Mouse (Mus musculus) hindlimb bud, embryonic 11.5 days (tissue): ENCODE measurements at regions not wholly inside any gene's neighbourhood (a gene's known extent, or its start where the extent isn't known, plus 50 kb on each side); places are given as distances from the start of the nearest gene placed in this dataset.

Experiments
- DNase-seq: peaks from one replicate; pipeline ENCODE4 v3.0.0-alpha.2; 2012; ENCODE audit warnings: low read depth, low spot score; ENCODE audit errors: extremely low spot score

DNA sequence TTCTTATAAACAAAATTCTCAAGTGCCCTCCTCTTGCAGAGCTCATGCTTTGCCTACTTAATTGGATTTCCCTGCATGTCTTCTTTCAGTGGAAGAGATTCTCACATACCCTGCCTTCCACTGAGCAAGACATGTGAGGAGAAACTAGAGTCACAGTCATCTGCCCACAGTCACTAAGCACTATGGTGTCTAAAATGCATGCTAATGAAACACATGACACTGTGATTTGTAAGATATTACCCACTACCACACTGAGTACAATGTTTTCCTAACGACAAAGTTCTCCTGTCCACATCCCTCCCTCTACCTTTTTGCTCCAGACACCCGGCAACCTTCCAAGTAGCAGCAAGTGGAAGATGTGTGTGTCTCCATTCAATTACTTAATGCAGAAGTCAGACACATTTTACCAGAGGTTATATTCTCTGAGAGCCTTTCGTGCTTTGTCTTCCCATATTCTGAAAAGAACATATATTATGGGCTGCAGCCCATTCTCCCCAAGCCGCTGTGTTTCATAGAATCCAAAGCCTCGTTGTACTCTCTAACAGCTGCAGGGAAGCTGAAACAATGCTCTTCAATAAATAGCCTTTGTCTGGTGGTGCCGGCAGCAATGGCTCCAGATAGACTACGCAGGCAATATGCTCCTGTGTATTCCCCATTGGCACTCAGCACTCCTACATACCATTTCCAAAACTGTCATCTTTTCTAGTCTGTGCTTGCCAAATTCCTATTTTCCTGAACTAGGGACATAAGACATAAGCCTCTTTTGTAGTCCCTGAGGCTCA is 670.7 kb downstream of the Poteg start:
- no peak for DNase-seq

- no peak for DNase-seq
Measured at GRCm38 (mm10) chr8:28125021-28125420, 677.6 kb downstream of the Poteg start.

- no peak for DNase-seq
Measured at GRCm38 (mm10) chr8:28141916-28142315, 694.4 kb downstream of the Poteg start.

GRCm38 (mm10) chr8:28148599-28149452 is 701.4 kb downstream of the Poteg start:
- DNase-seq: no peak

GRCm38 (mm10) chr8:28149453-28149767 is 701.9 kb downstream of the Poteg start:
- no peak for DNase-seq

DNA sequence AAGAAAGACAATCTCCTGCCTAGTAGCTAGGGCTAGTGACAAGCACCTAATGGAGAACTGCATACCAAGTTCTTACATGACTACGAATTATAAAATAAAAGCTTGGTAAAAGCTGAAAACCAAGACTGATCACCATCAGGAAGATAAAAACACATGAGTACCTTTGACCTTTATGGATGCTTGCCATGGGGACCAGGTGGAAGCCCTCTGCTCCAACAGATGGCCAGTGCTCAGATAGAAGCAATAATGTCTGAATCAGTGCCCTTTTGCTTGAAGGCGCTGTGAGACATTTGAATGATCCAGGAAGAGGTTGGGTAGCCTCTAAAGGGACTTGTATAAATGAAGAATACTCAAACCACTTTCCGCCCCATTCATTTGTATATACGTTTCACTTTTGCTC is 713.2 kb downstream of the Poteg start:
- no peak for DNase-seq

- no peak for DNase-seq
Measured at GRCm38 (mm10) chr8:28168036-28168435, 720.6 kb downstream of the Poteg start.

DNA sequence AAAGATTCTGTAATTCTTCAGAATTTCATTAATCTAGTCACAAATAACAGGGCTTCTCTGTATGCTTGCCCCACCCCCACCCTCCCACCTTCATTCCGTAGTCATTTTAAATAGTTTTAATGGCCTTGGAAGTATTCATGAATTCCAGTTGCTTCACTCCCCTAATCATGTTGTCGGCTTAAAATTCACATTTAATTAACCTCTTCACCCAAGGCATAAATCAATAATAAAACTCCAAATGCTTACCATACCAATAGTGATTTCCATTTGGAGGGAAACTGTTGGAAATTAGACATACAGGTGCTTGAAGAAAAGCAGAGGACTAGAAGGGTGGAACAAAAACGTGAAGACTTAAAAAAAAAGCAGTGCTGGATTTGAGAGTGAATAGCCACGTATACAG is 724.0 kb downstream of the Poteg start:
- DNase-seq: no peak

- DNase-seq: no peak
Measured at GRCm38 (mm10) chr8:28195943-28196342, 748.5 kb downstream of the Poteg start.

DNA sequence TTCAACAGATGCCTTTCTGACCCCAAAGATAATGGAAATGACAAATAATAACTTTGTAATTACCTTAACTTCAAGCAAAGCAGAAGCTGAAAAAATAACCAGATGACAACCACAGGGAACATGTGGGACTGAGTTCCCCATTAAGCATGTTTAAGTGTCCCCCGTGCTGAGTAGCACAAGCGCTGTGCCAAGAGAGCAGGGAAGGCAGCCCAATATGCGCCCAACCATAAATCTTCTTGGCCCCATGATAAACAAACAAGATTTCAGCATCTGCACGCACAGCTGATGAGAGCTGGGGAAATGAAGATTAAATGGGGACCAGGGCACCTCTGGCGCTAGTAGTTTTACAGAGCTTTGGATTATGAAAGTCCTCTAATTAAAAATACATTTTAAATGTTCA is 788.1 kb downstream of the Poteg start:
- DNase-seq: no peak

GRCm38 (mm10) chr8:28239411-28239810 is 791.9 kb downstream of the Poteg start:
- no peak for DNase-seq

DNA sequence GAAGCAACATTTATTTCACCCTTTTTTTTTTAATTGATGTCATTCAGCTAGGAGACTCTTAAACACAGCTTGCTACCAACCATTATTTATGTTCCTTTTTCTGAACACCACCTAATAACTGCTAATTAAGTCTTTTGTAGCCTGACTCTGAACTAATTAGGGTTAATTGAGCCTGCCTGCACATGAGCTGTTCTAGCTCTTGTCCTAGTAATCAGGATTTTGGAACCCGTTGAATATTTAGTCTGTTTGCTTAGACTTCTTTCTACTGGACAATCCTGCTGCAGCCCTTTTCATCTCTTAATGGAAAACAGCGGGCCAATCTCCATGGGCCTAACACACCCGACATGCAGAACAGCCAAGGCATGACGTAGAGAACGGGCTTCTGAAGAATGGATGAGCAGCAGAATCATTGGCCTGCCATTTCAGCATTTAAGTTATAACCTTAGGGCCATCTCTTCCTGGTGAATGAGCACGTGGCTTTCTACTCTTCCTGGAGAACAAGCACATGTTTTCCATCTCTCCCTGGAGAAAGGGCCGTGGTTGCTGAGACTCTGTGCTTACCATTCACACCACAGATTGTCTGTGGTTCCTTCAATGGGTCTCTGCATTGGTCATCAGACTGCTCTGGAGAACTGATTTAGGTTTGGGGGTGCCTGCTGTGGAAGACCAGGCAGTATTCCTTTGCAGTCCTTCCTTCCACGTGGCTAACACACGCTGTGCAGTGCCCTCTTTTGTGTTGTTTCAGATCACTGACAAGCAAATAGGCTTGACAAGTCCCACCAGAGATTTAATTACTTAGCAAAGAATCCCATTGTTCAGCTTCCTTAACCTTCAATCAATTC is 805.1 kb downstream of the Poteg start:
- DNase-seq: no peak

DNA sequence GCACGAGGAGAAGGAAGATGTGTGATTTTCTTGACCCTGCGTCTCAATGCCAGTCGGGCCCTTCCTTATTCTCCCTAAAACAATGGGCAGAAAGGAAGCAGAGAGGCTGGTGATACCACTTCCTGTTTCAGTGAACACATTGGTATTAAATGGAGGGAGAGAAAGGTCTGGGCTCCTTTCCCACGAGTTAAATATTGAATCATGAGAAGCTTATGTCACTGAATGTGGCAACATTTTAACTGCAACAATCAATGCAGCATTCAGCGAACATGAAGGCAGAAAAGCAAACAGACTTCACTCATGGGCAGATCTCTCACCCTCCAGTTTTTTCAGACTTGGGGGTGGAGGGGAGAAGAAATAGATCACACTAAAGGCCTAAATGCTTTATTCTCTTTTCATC is 819.8 kb downstream of the Poteg start:
- DNase-seq: no peak

DNA sequence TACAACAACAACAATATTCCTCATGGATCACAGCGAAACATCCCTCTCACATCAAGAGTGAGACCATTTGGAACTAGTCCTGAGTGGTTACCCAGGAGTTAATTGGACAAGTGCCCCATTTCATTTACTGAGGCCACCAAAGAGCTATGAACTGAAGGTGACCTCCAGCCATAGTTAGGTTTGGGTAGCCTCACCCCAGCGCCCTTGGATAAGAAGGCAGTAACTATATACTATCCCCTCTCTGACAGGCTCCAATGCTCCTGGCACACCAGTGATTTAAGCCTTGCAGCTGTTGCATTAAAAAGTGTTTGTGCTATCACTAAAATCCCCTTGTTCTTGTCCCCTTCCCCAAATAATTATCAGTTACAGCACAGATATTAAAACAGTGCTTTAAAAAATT is 836.8 kb downstream of the Poteg start:
- DNase-seq: no peak

GRCm38 (mm10) chr8:28298896-28299793 is 851.7 kb downstream of the Poteg start:
- no peak for DNase-seq

DNA sequence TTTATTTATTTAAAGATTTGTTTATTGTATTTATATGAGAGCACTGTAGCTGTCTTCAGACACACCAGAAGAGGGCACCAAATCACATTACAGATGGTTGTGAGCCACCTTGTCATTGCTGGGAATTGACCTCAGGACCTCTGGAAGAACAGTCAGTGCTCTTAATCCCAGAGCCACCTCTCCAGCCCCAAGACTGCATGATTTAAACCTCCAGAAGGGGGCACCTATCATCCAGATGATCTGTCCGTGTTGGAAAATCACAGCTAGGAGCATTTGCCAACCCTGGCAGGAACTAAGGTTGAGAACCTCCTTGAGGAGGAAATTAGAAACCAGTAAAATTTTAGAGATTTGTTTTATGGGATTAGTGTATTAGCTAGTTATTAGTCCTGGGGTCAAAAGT is 869.6 kb downstream of the Poteg start:
- DNase-seq: no peak

GRCm38 (mm10) chr8:28333388-28333787 is 885.9 kb downstream of the Poteg start:
- DNase-seq: peak; percentile 16

DNA sequence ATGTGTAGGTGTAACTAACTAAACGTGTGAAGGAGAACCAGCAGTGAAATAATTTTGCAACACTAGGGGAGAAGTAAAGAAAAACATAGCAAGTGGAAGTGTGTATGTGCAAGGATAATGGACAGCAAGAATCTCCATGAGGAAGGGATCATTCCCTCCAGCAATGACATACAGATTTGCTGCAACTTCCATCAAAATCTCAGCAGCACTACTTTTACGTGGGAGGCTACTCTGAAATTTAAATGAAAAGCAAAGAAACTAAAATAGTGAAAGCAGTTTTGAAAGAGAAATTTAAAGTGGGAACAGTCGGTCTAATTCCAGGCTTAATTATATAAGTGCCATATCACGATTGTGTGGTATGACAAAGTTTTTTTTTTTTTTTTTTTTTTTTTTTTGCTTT is 890.0 kb downstream of the Poteg start:
- DNase-seq: no peak

GRCm38 (mm10) chr8:28341236-28341635 is 893.8 kb downstream of the Poteg start:
- DNase-seq: no peak

DNA sequence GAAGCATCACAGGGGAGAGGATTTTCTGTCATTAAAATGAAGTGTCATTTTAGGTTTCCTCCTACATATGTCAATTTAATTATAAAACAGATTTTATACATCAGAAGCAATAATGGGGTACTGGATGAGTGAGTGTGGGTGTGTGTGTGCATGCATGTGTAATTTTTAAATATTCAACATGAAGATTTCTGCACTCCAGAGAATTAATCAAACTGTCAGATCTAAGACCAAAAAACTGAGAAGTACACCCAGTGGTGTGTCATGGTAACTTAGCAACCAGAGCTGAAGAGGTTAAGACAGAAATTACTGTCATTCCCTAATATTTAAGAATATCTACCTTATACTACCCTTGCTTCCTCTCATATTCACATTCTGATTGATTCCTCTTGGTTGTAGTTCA is 919.0 kb downstream of the Poteg start:
- no peak for DNase-seq

DNA sequence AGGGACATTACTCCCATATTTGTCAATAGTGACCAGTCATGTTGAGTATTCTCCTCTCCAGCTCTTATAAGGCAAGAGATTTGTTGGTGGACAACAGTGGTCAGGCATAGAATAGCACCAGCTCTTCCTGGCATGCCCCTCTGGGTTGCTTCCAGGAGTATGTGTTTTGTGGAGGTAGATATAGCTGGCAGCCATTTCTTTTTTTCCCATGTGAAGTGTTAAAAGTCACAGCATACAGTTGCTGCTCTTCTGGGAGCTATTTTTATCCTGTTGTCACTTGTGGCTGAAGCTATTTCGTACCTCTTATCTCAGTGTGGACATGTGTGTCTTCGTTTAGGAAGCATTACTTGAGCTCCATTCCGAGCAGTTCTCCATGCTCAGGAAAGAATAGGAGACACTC is 919.9 kb downstream of the Poteg start:
- DNase-seq: no peak
